Mouse (Mus musculus) heart, embryonic 15.5 days (tissue): ENCODE data around the gene Syne1. TPM values are rescaled to one million over a fixed set of nuclear protein-coding genes. Genes with fewer than 3 reads are reported as not detected.

Experiments used
- ATAC-seq: fragments of 200-750 bp; cut with Nextera tagmentation; replicated peaks from 2 replicates; pipeline ENCODE4 v1.8.0; 2017; ENCODE audit warnings: low read depth, moderate TSS enrichment; ENCODE audit not compliant: insufficient number of reproducible peaks, insufficient read depth, low FRiP score
- H3K27ac ChIP-seq: fragments of 300-500 bp; sonication (generic); 2 replicates; pipeline ENCODE4 v1.5.1; 2015; ENCODE audit warnings: mild to moderate bottlenecking, inconsistent platforms
- H3K27me3 ChIP-seq: fragments of 300-500 bp; sonication (generic); 2 replicates; pipeline ENCODE4 v1.6.1; 2015; ENCODE audit warnings: inconsistent platforms
- H3K36me3 ChIP-seq: fragments of 300-500 bp; sonication (generic); 2 replicates; pipeline ENCODE4 v1.6.1; 2015; ENCODE audit warnings: mild to moderate bottlenecking, inconsistent platforms
- H3K4me1 ChIP-seq: fragments of 300-500 bp; sonication (generic); replicated peaks from 2 replicates; pipeline ENCODE4 v1.6.1; 2015; ENCODE audit warnings: inconsistent platforms
- H3K4me2 ChIP-seq: fragments of 300-500 bp; sonication (generic); 2 replicates; pipeline ENCODE4 v1.6.1; 2015; ENCODE audit warnings: inconsistent platforms, mild to moderate bottlenecking, moderate library complexity
- H3K4me3 ChIP-seq: fragments of 300-500 bp; sonication (generic); 2 replicates; pipeline ENCODE4 v1.5.1; 2015; ENCODE audit warnings: mild to moderate bottlenecking, inconsistent platforms
- H3K9ac ChIP-seq: fragments of 300-500 bp; sonication (generic); 2 replicates; pipeline ENCODE4 v1.6.1; 2015; ENCODE audit warnings: mild to moderate bottlenecking, inconsistent platforms
- H3K9me3 ChIP-seq: fragments of 300-500 bp; sonication (generic); replicated peaks from 2 replicates; pipeline ENCODE4 v1.6.1; 2016; ENCODE audit warnings: inconsistent platforms
- WGBS: fragments of 180-500 bp; shearing (Covaris S2); methylation state at CpG from one replicate; pipeline ENCODE4 v1.1.7; 2015; ENCODE audit warnings: mixed read lengths; 5-methylcytosine and 5-hydroxymethylcytosine counted together
- polyA plus RNA-seq: library from polyadenylated mRNA; unstranded; fragments of >200 nt; fragmentation: Nextera tagmentation; extraction: Ambion mirVana; gene quantifications from 2 replicates; pipeline ENCODE4 v1.2.1, GENCODE M21; 2015

Gene Syne1
- polyA plus RNA-seq, 1 experiment from 2014 or later, result 23.2 TPM

DNA sequence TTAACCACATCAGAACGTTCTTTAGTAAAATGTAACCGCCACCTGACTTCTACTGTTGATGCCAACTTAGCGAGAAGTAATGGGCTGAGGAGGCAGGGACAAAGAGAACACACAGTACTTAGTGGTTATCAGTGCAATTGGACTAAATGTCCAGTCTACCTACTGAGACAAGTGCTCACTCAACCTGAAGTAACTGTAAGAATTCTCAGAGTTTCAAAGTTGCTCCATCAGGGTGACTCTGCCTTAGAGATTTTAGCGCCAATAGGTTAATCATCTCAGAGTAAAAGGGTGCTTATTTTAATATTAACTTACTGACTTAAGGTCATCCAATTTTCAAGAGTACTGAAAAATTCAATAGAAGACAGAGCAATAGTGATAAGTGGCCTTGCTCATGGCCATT, 525.4 kb downstream of the Syne1 start:
- no peaks in the 10 kb centered on the region for H3K4me1 ChIP-seq

GRCm38 (mm10) chr10:5017148-5017547, 534.1 kb downstream of the Syne1 start:
- no peaks in the 10 kb centered on the region for H3K4me1 ChIP-seq
- 64% methylated on average over 1 of the region's 1 CpGs for WGBS
- no peak overlapping the region for H3K4me3 ChIP-seq
- H3K36me3 ChIP-seq, result peaks cover 12% of the 10 kb centered on the region; the same call in 1 of the 2 replicates
- no peaks in the 10 kb centered on the region for H3K9me3 ChIP-seq
- no peak for ATAC-seq
- H3K27me3 ChIP-seq, result no peaks in the 10 kb centered on the region
- H3K9ac ChIP-seq, result no peak overlapping the region
- H3K27ac ChIP-seq, result no peak overlapping the region
- no peak overlapping the region for H3K4me2 ChIP-seq

More for the DNA sequence above, 525.4 kb downstream of the Syne1 start:
- H3K27me3 ChIP-seq, result no peaks in the 10 kb centered on the region
- H3K4me3 ChIP-seq, result no peak overlapping the region
- no peak overlapping the region for H3K9ac ChIP-seq
- WGBS, result 92% methylated on average over 4 of the region's 4 CpGs
- H3K36me3 ChIP-seq, result peaks cover 36% of the 10 kb centered on the region; the same call in 1 of the 2 replicates
- H3K27ac ChIP-seq, result no peak overlapping the region
- H3K9me3 ChIP-seq, result no peaks in the 10 kb centered on the region
- no peak for ATAC-seq
- H3K4me2 ChIP-seq, result no peak overlapping the region

- Histone ChIP-seq H3K4me2 (no peak overlapping the region), H3K4me1 (no peaks in the 10 kb centered on the region), H3K27ac (no peak overlapping the region), H3K9ac (no peak overlapping the region), H3K9me3 (no peaks in the 10 kb centered on the region), H3K36me3 (no peaks in the 10 kb centered on the region), H3K4me3 (no peak overlapping the region), H3K27me3 (no peaks in the 10 kb centered on the region)
- WGBS, result 63% methylated on average over 1 of the region's 1 CpGs
- no peak for ATAC-seq
Measured at GRCm38 (mm10) chr10:5014976-5015375, 536.3 kb downstream of the Syne1 start.

- Histone ChIP-seq H3K9me3 (no peaks in the 10 kb centered on the region), H3K27ac (no peak overlapping the region), H3K4me1 (no peaks in the 10 kb centered on the region), H3K4me2 (no peak overlapping the region), H3K27me3 (no peaks in the 10 kb centered on the region), H3K9ac (no peak overlapping the region), H3K4me3 (no peak overlapping the region), H3K36me3 (no peaks in the 10 kb centered on the region)
- ATAC-seq, result no peak
Measured at GRCm38 (mm10) chr10:5012004-5012403, 539.3 kb downstream of the Syne1 start.

DNA sequence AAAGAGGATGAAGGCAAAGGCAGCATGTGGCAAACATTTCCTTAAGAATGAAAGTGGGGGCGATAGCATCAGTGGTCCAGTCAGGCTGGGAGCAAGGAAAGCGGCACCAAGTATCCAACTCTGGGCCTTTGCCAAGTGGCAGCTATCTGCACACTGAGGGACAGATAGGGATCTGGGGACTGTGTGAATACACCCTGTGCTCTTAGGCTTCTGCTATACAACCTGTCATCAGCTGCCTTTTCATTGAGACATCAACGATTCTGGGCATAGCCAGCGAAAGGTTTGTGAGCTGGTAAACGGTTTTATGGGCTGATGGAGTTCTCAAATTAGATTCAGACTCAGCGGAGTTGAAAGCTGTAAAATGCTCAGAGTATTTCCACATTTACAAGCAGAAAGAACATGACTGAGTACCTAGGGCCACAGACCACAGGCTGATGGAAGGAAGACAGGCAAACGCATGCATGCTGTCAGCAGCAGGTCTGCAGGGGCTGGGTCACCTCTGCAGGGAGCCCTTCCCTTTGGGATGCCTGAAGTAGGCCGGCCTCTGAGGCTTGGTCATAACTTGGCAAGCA, 542.4 kb downstream of the Syne1 start:
- no peak for ATAC-seq
- WGBS, result 50% methylated on average over 8 of the region's 8 CpGs
- Histone ChIP-seq H3K9me3 (no peaks in the 10 kb centered on the region), H3K4me1 (no peaks in the 10 kb centered on the region), H3K4me3 (no peak overlapping the region), H3K9ac (no peak overlapping the region), H3K36me3 (no peaks in the 10 kb centered on the region), H3K4me2 (no peak overlapping the region), H3K27ac (no peak overlapping the region), H3K27me3 (no peaks in the 10 kb centered on the region)

GRCm38 (mm10) chr10:4996592-4996991, 554.7 kb downstream of the Syne1 start:
- H3K27me3 ChIP-seq, result no peaks in the 10 kb centered on the region
- ATAC-seq, result no peak

GRCm38 (mm10) chr10:4993802-4994201, 557.5 kb downstream of the Syne1 start:
- Histone ChIP-seq H3K27ac (no peak overlapping the region), H3K4me2 (no peak overlapping the region), H3K9ac (no peak overlapping the region), H3K9me3 (no peaks in the 10 kb centered on the region), H3K27me3 (no peaks in the 10 kb centered on the region), H3K4me1 (0 out of 2 replicates have a peak, but pooled peaks cover 2% of the 10 kb centered on the region), H3K36me3 (no peaks in the 10 kb centered on the region), H3K4me3 (no peak overlapping the region)
- ATAC-seq, result no peak
- WGBS, result 38% methylated on average over 3 of the region's 3 CpGs

More at GRCm38 (mm10) chr10:4996592-4996991, 554.7 kb downstream of the Syne1 start:
- Histone ChIP-seq H3K4me3 (no peak overlapping the region), H3K9me3 (no peaks in the 10 kb centered on the region), H3K36me3 (no peaks in the 10 kb centered on the region), H3K4me1 (0 out of 2 replicates have a peak, but pooled peaks cover 2% of the 10 kb centered on the region), H3K27ac (no peak overlapping the region), H3K4me2 (no peak overlapping the region), H3K9ac (no peak overlapping the region)
- WGBS, result 78% methylated on average over 3 of the region's 3 CpGs

- no peaks in the 10 kb centered on the region for H3K36me3 ChIP-seq
- 59% methylated on average over 2 of the region's 2 CpGs for WGBS
- no peak overlapping the region for H3K4me3 ChIP-seq
- no peaks in the 10 kb centered on the region for H3K9me3 ChIP-seq
- no peaks in the 10 kb centered on the region for H3K27me3 ChIP-seq
- H3K4me1 ChIP-seq, result no peaks in the 10 kb centered on the region
- H3K4me2 ChIP-seq, result no peak overlapping the region
- no peak overlapping the region for H3K27ac ChIP-seq
- no peak for ATAC-seq
- no peak overlapping the region for H3K9ac ChIP-seq
Measured at GRCm38 (mm10) chr10:4983919-4984318, 567.4 kb downstream of the Syne1 start.

DNA sequence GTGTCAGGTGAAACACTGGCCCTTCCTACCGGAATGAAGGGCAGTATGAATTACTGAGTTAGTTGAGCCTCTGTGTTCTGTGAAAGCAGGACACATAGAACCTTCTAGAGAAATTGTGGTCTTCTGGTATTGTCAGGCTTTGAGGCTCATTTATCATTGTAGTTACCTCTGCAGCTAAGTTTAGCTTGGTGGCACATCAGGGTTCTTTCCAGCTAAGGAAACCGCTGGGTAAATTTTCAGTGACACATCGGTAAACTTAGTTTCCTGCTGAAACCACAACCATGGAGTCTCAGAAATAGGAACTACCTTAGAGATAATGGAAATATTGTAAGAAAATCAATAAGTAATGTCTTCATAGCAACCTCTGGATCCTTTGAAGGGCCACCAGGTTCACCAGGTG, 573.9 kb downstream of the Syne1 start:
- Histone ChIP-seq H3K4me2 (no peak overlapping the region), H3K4me1 (no peaks in the 10 kb centered on the region), H3K9me3 (no peaks in the 10 kb centered on the region), H3K27ac (no peak overlapping the region), H3K27me3 (no peaks in the 10 kb centered on the region), H3K36me3 (no peaks in the 10 kb centered on the region), H3K4me3 (no peak overlapping the region), H3K9ac (no peak overlapping the region)
- ATAC-seq, result no peak
- 79% methylated on average over 3 of the region's 3 CpGs for WGBS

- no peak overlapping the region for H3K4me2 ChIP-seq
- no peak for ATAC-seq
- H3K27ac ChIP-seq, result no peak overlapping the region
- no peaks in the 10 kb centered on the region for H3K27me3 ChIP-seq
- H3K9ac ChIP-seq, result no peak overlapping the region
- no peaks in the 10 kb centered on the region for H3K9me3 ChIP-seq
- 80% methylated on average over 2 of the region's 2 CpGs for WGBS
- H3K4me3 ChIP-seq, result no peak overlapping the region
- H3K36me3 ChIP-seq, result no peaks in the 10 kb centered on the region
- no peaks in the 10 kb centered on the region for H3K4me1 ChIP-seq
Measured at GRCm38 (mm10) chr10:4976557-4976956, 574.7 kb downstream of the Syne1 start.

GRCm38 (mm10) chr10:4974246-4974645, 577.0 kb downstream of the Syne1 start:
- Histone ChIP-seq H3K36me3 (no peaks in the 10 kb centered on the region), H3K27me3 (no peaks in the 10 kb centered on the region), H3K4me1 (no peaks in the 10 kb centered on the region), H3K9me3 (no peaks in the 10 kb centered on the region), H3K9ac (no peak overlapping the region), H3K27ac (no peak overlapping the region), H3K4me2 (no peak overlapping the region), H3K4me3 (no peak overlapping the region)
- WGBS, result 57% methylated on average over 4 of the region's 4 CpGs
- no peak for ATAC-seq

- Histone ChIP-seq H3K4me1 (no peaks in the 10 kb centered on the region), H3K9ac (no peak overlapping the region), H3K9me3 (no peaks in the 10 kb centered on the region), H3K36me3 (no peaks in the 10 kb centered on the region), H3K4me2 (no peak overlapping the region), H3K27ac (no peak overlapping the region), H3K27me3 (no peaks in the 10 kb centered on the region), H3K4me3 (no peak overlapping the region)
- 43% methylated on average over 2 of the region's 2 CpGs for WGBS
- no peak for ATAC-seq
Measured at GRCm38 (mm10) chr10:4972026-4972425, 579.3 kb downstream of the Syne1 start.
